Mouse (Mus musculus) spleen, postnatal 10 days (tissue): ENCODE results near the gene Cd248.
"Not testable (repeated sequence)": the region's sequence is repeated elsewhere in the genome, so short reads cannot be mapped to it uniquely, and the experiment has no call there.

Source experiments
- DNase-seq, 2 experiments: peaks; one replicate each; pipeline ENCODE4 v3.0.0; 2021 to 2022; ENCODE audit warnings: low spot score in 2 of 2

The Cd248 gene

GRCm38 (mm10) chr19:5073518-5073917, 5.6 kb downstream of the Cd248 start:
- no peak for DNase-seq

DNA sequence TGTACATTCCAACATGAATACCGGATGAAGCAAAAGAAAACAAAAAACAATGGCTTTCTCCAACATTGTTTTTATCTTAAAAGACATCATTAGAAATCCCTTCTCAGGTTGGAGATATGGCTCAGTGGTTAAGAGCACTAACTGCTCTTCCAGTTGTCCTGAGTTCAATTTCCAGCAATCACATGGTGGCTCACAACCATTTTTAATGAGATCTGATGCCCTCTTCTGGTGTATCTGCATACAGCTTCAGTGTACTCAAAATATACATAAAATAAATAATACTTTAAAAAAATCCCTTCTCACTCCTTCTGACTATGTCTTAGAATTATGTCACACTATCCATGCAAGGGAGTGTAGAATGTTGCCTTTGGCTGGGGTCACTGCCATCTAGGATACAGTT, 11.4 kb downstream of the Cd248 start:
- no peak for DNase-seq

DNA sequence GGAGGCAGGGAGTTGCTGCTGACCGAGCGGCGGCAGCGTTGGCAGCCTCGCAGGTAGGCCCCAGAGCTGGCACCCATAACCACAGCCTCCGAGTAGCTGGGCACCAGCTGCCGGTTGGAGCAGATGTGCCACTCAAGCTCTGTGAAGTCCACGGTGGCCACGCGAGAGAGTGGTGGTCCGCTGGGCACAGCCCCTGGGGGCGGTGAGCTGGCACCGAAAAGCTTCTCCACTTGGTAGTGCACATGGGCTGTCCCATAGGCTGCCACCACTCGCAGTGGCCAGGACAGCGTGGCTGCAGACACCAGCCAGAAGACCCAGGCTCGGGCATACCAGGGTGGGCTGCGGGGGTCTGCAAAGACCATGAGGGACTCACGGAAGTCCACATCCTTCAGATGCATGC, 14.1 kb downstream of the Cd248 start:
- no peak for DNase-seq

GRCm38 (mm10) chr19:5082596-5082995, 14.7 kb downstream of the Cd248 start:
- no peak for DNase-seq

DNA sequence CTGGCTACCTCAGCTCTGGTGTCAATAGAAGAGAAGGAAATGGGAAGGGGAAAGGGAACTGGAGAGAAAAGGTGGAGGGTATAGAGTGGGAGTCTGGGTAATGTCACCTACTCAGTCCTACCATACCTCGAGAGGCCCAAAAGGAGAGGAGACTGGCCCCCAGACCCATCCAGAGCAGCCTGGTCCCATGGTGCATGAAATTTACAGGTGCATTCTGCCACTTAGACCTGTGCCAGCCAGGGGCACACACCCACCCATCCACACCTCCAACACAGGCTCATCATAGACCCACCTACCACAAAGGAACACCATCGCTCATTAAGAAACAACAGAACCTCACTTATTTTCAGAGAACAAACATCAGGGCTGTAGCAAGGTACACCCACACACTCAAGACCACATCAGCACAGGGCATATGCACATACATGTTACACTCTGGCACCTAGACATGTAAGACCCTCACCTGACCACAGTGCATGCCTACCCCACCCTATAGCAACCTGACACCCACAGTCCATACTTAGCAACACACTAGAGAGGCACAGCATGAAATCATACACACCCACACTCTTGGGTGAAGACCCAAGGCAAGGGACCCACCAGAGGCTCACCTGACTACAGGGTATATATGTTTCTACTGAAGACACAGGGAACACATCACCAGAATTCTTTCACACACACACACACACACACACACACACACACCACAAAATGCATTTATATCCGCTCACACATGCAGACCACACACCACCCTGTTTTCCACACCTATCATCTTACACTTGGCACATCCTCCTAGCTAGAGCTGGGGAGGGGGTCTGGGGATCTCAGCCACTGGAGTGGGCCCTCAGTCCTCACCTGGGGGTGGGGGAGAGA, 16.3 kb downstream of the Cd248 start:
- no peak for DNase-seq

DNA sequence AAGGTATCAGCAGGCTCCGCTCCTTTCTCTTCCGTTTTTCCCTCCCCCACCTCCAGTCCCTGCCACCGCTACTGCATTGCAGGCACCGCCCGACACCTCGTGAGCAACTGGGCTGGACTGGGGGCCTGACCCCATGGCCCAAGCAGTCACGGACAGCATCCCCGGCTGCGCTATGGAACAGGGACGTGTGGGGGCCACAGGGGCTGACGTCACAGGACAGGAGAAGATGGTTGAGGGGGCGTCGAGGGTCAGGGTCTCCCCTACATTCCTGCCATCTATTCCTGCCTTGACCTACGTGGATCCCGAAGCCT, 16.9 kb downstream of the Cd248 start:
- no peak for DNase-seq

DNA sequence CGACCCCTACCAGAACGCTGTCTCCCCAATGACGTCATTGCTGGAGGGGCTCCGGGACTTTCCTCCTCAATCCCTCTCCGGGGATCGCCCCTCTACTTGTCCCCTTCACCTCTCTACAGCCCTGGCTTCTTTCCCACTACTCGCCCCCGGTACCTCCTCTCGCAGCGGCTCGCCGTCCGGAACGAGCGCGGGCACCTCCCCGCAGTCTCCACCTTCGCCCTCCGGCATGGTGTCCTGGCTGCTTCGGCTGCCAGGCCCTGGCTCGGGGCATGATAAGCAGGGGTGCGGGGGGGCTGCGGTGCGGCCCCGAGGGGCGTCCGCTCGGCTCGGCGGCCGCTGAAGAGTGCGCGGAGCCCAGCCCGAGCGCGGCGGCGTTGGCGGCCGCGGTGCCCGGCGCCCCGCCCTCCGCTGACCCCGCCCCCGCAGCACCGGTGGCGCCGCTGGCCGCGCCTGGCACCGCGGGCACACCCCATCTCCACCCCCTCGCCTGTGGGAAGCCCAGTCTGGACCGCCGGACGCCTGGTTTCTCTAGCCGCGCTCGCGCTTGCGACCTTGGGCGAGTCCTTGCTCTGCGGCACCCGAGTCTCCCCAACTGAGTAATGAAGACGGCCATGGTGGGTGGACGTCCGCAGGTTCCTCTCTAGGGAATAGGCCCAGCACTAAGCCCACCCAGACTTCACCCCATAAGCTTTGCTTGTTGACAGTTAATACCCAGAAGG, 17.4 kb downstream of the Cd248 start, which contains the start of gene Tmem151a:
Tmem151a (minus strand) TSS at position 387 of the 719 bp plus-strand sequence.
- peak; percentile 39 to 58 for DNase-seq

DNA sequence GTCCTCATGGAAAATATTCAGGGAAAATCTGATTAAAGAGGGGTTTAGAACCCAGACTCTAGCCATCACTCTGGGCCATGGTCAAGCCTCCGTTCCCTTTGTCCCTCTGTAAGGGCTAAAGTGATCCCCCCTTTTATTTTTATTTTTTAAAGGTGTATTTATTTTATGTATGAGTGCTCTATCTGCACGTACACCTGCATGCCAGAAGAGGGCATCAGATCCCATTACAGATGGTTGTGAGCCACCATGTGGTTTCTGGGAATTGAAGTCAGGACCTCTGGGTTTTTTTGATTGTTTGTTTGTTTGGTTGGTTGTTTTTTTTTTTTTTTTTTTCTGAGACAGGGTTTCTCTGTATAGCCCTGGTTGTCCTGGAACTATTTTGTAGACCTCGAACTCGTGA, 18.7 kb downstream of the Cd248 start:
- not testable (repeated sequence) for DNase-seq

GRCm38 (mm10) chr19:5087884-5088728, 20.2 kb downstream of the Cd248 start, which contains the start of gene Yif1a:
Gene Yif1a, plus strand, starts transcription at chr19:5088538.
- DNase-seq: peak; percentile 85 to 95

- no peak for DNase-seq
Observed at GRCm38 (mm10) chr19:5089324-5089723, 21.4 kb downstream of the Cd248 start.

DNA sequence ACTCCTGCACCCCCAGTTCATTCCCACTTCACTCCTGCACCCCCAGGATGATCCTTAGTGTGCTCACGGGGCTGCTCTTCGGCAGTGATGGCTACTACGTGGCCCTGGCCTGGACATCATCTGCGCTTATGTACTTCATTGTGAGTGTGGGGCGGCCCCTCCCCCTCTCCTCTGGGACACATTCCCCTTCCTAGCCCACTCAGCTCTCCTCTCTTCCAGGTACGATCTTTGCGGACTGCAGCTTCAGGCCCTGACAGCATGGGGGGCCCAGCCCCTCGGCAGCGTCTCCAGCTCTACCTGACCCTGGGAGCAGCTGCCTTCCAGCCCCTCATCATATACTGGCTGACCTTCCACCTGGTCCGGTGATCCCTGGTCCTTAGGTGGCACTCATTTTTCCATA, 24.2 kb downstream of the Cd248 start:
- no peak for DNase-seq

GRCm38 (mm10) chr19:5093481-5094242, 25.8 kb downstream of the Cd248 start:
- DNase-seq: no peak

GRCm38 (mm10) chr19:5094243-5094632, 26.4 kb downstream of the Cd248 start:
- peak; percentile 85 to 94 for DNase-seq

GRCm38 (mm10) chr19:5094746-5095417, 27.0 kb downstream of the Cd248 start:
- DNase-seq: no peak

DNA sequence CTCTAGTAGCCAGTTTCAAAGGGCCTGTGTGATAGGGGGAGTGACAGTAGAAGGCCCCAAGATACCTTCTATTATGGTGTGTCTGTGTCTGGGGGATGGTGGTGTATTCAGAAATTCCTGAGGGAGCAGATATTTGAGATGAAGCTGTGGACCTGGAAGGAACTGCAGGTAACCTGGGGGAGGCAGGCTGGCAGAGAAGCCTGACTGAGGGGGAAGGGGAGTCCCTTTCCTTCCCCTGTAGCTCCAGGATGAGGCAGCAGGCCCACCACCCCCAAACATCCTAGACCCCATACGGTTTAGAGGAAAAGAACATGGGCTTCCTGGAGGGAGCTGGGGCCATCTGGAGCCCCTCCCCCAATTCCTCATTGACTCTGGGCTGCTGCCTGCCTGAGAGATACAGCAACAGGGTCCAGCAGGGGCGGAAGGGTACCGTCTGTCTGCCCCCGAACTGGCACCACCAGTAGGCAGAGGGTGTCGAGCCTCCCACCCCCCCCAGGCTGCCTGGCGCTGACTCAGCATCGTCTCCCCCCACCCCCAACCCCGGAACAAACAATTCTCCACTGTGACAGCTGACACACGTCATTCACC, 28.1 kb downstream of the Cd248 start:
- no peak for DNase-seq

DNA sequence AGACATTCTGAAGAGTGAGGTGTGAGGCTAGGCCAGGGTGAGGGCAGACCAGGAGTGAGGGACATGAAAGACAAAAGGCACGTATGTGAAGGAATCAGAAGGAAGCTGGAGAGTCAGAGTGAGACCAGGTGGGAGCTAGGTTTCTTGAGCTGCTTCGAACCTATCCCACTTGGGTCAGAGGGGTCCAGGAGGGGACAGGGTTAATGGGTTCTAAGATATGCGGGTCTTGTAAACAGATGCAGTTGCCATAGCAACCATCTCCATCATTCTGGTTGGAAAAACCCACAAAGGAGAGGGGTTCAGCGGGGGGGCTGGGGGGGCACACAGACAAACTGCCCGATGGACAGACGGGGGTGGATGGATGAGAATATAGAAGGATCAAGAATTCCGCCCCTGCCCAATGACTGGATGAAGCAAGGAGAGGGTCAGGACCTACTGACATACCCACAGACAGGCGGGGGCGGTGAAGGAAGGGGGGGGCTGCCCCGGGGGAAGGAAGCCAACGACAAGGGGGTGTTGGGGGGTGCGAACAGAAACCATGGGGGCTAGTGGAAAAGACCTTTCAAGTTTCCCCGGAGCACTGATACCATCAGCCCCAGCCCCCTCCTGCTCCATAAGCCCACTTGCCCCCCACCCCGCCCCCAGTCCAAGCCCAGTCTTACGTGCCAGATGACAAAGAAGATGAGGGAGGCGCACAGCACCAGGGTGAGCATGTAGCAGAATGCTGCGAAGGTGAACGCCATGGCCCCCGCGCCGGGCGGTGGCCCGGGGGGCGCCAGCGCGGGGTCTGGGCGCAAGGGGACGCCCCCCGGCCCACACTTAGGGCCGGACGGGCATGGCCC, 29.9 kb downstream of the Cd248 start:
- DNase-seq: no peak

DNA sequence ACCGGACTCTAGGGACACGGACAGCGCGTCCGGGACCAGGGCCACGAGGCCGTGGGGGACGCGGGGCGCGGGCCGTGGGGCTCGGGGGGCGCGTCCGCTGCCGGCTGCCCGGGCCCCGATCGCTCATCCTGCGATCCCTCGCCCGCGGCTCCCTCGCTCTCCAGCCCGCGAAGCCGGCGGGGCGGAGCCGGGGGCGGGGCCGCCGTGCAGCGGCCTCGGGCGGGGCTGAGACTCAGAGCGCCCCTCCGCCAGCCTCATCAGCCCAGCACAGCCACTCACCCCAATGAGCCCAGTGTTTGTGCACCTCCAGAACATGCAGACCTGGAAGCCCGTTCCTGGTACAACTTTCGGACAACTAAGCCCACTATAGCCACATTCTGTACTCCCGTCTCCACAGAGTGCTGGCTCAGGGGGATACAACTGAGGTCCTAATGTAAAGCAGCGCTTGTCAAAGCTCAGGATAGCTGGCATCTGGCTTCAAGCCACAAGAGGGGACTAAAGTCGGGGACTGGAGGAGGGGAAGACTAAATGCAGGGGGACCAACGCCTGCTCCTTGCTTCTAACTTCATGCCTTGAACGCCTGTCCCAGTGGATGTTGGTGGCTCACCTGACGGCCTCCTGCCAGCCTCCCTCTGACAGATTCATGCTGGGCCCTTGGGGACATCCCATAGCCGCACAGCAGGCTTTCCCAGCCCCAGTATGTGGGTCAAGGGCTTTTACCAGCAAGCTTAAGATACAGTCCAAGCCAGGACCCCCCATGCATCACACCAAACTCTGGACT, 30.7 kb downstream of the Cd248 start, which contains the start of gene Cnih2:
Cnih2 (minus strand) TSS at position 159 of the 781 bp plus-strand sequence.
- DNase-seq: peak; percentile 48 to 64

DNA sequence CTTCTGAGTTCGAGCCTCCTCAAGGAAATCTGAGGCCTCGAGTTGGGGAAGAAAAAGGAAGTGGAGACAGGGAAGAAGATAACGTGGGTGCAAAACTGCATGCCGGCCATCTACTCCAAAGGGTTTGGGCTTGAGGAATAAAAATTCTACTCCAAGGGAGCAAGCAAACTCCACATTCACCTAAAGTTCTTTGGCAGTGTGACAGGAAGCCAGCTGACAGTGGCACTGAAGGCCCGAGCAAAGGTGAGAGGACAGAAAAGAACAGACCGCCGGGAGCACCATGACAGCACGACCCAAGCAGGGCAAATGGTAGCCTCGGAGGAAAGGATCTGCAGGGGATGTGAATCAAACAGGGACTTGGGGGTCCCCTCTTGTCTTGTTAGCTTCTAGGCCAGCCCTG, 38.2 kb downstream of the Cd248 start:
- DNase-seq: no peak
